Mouse (Mus musculus) ES-E14 (cell line): ENCODE data around the gene Eid2b.

Experiments used
- CHD2 ChIP-seq: IDR thresholded peaks from 2 replicates; pipeline ENCODE4 v1.6.1; 2014; ENCODE audit warnings: mild to moderate bottlenecking, low read depth, low read length, inconsistent platforms
- HCFC1 ChIP-seq: IDR thresholded peaks from 2 replicates; pipeline ENCODE4 v1.6.1; 2012; ENCODE audit warnings: low read length, inconsistent platforms, borderline replicate concordance; ENCODE audit not compliant: insufficient read depth
- MAFK ChIP-seq: IDR thresholded peaks from 2 replicates; pipeline ENCODE4 v1.6.1; 2014; ENCODE audit warnings: mild to moderate bottlenecking, low read depth, low read length, inconsistent platforms; ENCODE audit not compliant: insufficient read depth
- ZC3H11A ChIP-seq: IDR thresholded peaks from 2 replicates; pipeline ENCODE4 v1.6.1; 2012; ENCODE audit warnings: low read depth, mild to moderate bottlenecking, inconsistent platforms, low read length, borderline replicate concordance
- ZNF384 ChIP-seq: IDR thresholded peaks from 2 replicates; pipeline ENCODE4 v1.6.1; 2012; ENCODE audit warnings: low read depth, low read length, inconsistent platforms

DNA sequence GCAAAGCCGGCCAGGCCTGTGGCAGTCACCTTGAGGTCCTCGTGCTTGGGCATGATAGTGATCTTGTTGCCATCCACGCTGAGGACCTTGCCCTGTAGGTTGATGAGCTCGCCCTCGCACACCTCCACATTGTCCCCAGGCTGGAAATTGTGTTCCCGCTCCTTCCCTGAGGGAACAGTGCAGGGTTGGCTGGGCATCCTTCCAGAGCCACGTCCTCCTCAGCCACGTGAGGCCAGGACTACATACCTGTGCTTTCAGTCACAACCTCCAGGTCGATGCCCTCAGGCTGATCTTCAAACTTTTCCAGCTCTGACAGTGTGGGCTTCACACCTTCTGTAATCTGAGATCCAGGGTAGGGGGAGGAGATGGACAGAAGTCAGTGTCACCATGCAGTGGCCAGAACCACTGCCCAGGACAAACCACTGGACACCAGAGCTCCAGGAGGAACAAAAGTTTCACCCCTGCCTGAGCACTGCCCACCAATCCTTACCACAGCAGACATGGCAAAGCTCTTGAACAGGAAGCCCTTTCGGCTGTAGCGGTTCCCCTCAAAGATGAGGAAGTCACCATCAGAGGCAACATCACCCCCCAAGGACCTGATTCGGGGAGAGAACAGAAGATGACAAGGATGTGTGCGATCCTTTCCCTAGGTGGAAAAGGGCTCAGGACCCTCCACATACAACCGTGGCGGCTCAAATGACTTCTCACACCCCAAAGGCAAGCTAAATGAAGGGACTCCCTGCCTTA, 44.6 kb downstream of the Eid2b start:
- no peak for TF ChIP-seq ZNF384
- TF ChIP-seq MAFK = no peak
- TF ChIP-seq ZC3H11A = no peak
- no peak for TF ChIP-seq CHD2
- no peak for TF ChIP-seq HCFC1
